Mouse (Mus musculus): ENCODE results near the gene Lcn4.

DNA sequence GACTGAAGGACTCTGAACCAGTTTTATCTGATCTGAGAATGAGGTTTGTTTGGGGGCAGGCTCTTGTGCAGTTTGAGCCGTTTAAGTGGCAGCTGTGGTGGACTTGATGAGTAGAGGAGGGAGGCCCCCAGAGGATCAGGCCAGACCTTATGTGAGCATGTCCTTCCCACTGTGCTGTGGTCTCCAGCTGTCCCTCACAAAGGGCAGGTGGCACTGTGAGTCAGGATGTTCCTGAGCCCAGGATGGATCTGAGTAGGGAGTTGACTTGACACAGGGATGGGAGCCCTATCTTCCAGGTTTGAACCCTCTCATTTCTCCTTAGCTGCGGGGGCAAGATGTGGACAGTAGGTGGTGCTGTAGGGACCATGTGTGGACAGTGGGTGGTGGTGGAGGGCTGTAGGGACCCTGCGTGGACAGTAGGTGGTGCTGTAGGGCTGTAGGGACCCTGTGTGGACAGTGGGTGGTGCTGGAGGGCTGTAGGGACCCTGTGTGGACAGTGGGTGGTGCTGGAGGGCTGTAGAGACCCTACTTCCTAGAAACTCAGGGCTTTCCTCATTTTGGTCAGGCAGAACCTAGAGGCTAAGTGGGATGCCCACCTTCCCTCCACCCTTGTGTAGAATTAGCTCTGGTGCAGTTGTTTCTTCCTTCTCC lies 24.3 kb downstream of the Lcn4 start:
- peak; percentile 100 for TF ChIP-seq CTCF (IDR thresholded peaks at IDR 0.05; ENCODE audit: low read depth)
- TF ChIP-seq EP300 (IDR thresholded peaks at IDR 0.05; ENCODE audit: low read depth): no peak

Data from liver, postnatal 0 days (tissue).